8 mouse cellular contexts compared by ENCODE assay signal in the genomic region with DNA sequence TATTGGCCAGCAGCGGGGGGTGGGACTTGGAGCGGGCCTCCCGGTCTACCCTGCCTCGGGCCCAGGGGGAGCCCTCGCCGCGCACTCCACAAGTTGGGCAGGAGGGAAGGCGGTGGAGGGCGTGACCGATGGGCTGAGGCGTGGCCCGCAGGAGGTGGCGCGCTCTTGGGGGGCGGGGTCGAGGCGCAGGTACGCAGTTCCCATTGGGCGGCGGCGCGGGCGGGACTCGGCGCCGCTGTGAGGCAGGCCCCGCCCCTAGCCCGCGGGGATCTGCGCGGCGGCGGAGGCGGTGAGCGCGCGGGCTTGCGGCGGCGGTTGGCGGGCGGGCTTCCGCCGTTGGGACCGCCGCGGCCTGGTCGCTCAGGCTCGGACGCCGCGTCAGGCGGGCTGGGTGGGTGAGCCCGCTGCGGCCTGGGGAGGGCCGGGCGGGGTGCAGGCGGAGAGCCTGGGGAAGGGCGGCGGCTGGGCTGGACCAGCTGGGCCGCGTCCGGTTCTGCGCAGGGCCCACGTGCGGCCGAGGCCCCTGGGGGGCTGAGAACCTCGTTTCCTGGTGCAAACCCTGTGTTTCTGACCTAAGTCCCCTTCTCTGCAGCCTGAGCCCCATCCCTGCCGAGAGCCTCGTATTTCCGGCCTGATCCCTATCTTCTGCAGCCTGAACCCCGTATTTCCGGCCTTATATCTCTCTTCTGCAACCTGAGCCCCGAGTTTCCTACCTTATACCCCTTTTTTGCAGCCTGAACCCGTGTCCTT. TPM values are rescaled to one million over a fixed set of nuclear protein-coding genes. Genes with fewer than 3 reads are reported as not detected.
DNase-seq lines count a peak whose midpoint lies in the region; ATAC-seq and TF ChIP-seq lines count a peak whose summit lies in the region.

Gene Mum1 (plus strand): TSS at position 19 of the 750 bp plus-strand sequence.

- H3K27ac ChIP-seq in ES-Bruce4 (ENCODE audit: insufficient read depth, low read length), result peak within 1 kb of the TSS; percentile 61
- H3K27ac ChIP-seq in forebrain, embryonic 12.5 days, result peak within 1 kb of the TSS; percentile 95
- peak within 1 kb of the TSS; percentile 95 for H3K27ac ChIP-seq in heart, postnatal 0 days (ENCODE audit: low read depth)
- H3K27ac ChIP-seq in liver, embryonic 16.5 days (ENCODE audit: low read length), result peak within 1 kb of the TSS; percentile 92
- H3K27ac ChIP-seq in neural tube, embryonic 13.5 days (replicated peaks), result peak within 1 kb of the TSS; percentile 96

- peak within 1 kb of the TSS; percentile 77 for H3K4me3 ChIP-seq in ES-Bruce4 (ENCODE audit: low read depth, low read length)
- H3K4me3 ChIP-seq in forebrain, embryonic 12.5 days (replicated peaks), result peak within 1 kb of the TSS; percentile 87
- H3K4me3 ChIP-seq in heart, postnatal 0 days (ENCODE audit: low read depth, low read length), result peak within 1 kb of the TSS; percentile 90
- peak within 1 kb of the TSS; percentile 89 for H3K4me3 ChIP-seq in liver, embryonic 16.5 days (ENCODE audit: low read depth, low read length)
- H3K4me3 ChIP-seq in neural tube, embryonic 13.5 days, result peak within 1 kb of the TSS; percentile 83

- peak; percentile 98 for DNase-seq in c-Kit-positive CD71-positive TER-119-positive erythroid progenitor cells, embryonic 14.5 days (ENCODE audit: low spot score)
- DNase-seq in heart, postnatal 0 days (ENCODE audit: low spot score), result peak; percentile 99
- DNase-seq in kidney, postnatal 4 days, result peak; percentile 99 to 100
- DNase-seq in testis, postnatal 14 days (ENCODE audit: low spot score), result peak; percentile 99

- no peaks in the 10 kb centered on the region for H3K9me3 ChIP-seq in ES-Bruce4 (replicated peaks; ENCODE audit: control insufficient read depth, insufficient read depth, low read length, poor library complexity, severe bottlenecking)
- H3K9me3 ChIP-seq in forebrain, embryonic 12.5 days, result no peaks in the 10 kb centered on the region
- no peaks in the 10 kb centered on the region for H3K9me3 ChIP-seq in heart, postnatal 0 days (replicated peaks; ENCODE audit: control insufficient read depth, low read length)
- H3K9me3 ChIP-seq in liver, embryonic 16.5 days (replicated peaks; ENCODE audit: control insufficient read depth, low read length), result no peaks in the 10 kb centered on the region
- no peaks in the 10 kb centered on the region for H3K9me3 ChIP-seq in neural tube, embryonic 13.5 days

- H3K4me2 ChIP-seq in forebrain, embryonic 12.5 days, result peak within 1 kb of the TSS; percentile 95
- peak within 1 kb of the TSS; percentile 97 for H3K4me2 ChIP-seq in heart, postnatal 0 days (ENCODE audit: low read depth, low read length)
- peak within 1 kb of the TSS; percentile 100 for H3K4me2 ChIP-seq in liver, embryonic 16.5 days (ENCODE audit: low read depth, low read length)
- H3K4me2 ChIP-seq in neural tube, embryonic 13.5 days, result peak within 1 kb of the TSS; percentile 94

- TF ChIP-seq EP300 in ES-Bruce4 (IDR thresholded peaks at IDR 0.05; ENCODE audit: insufficient read depth, low read depth, low read length), result no peak
- TF ChIP-seq EP300 in heart, postnatal 0 days (IDR thresholded peaks at IDR 0.05; ENCODE audit: low read depth), result no peak; the same call in 1 of the 2 replicates

- H3K9ac ChIP-seq in ES-Bruce4 (ENCODE audit: low read depth, poor library complexity, severe bottlenecking), result peak within 1 kb of the TSS; percentile 85
- peak within 1 kb of the TSS; percentile 98 for H3K9ac ChIP-seq in forebrain, embryonic 12.5 days
- H3K9ac ChIP-seq in heart, postnatal 0 days (replicated peaks; ENCODE audit: low read depth, low read length), result peak within 1 kb of the TSS; percentile 91
- H3K9ac ChIP-seq in liver, embryonic 16.5 days (ENCODE audit: low read depth, low read length), result peak within 1 kb of the TSS; percentile 87
- peak within 1 kb of the TSS; percentile 97 for H3K9ac ChIP-seq in neural tube, embryonic 13.5 days

- TF ChIP-seq CTCF in ES-Bruce4 (IDR thresholded peaks at IDR 0.05; ENCODE audit: low read depth, low read length), result peak; percentile 23
- peak; percentile 74 for TF ChIP-seq CTCF in heart, postnatal 0 days (IDR thresholded peaks at IDR 0.05; ENCODE audit: low read depth)

- H3K27me3 ChIP-seq in ES-Bruce4 (ENCODE audit: control insufficient read depth, insufficient read depth, low read length, poor library complexity, severe bottlenecking), result no peaks in the 10 kb centered on the region
- no peaks in the 10 kb centered on the region for H3K27me3 ChIP-seq in forebrain, embryonic 12.5 days
- no peaks in the 10 kb centered on the region for H3K27me3 ChIP-seq in heart, postnatal 0 days (ENCODE audit: control insufficient read depth, insufficient read depth, low read length)
- no peaks in the 10 kb centered on the region for H3K27me3 ChIP-seq in liver, embryonic 16.5 days (ENCODE audit: control insufficient read depth, insufficient read depth, low read depth, low read length)
- no peaks in the 10 kb centered on the region for H3K27me3 ChIP-seq in neural tube, embryonic 13.5 days

- WGBS in forebrain, embryonic 12.5 days, result under 1% methylated on average over 64 of the region's 75 CpGs
- WGBS in heart, postnatal 0 days, result under 1% methylated on average over 51 of the region's 75 CpGs
- WGBS in liver, embryonic 16.5 days (ENCODE audit: insufficient replicate concordance), result under 1% methylated on average over 65 of the region's 75 CpGs
- WGBS in neural tube, embryonic 13.5 days, result under 1% methylated on average over 65 of the region's 75 CpGs

- H3K36me3 ChIP-seq in ES-Bruce4 (ENCODE audit: control insufficient read depth, insufficient read depth, low read length, poor library complexity, severe bottlenecking), result peaks cover 23% of the 10 kb centered on the region
- peaks cover 20% of the 10 kb centered on the region for H3K36me3 ChIP-seq in forebrain, embryonic 12.5 days (replicated peaks)
- peaks cover 28% of the 10 kb centered on the region for H3K36me3 ChIP-seq in heart, postnatal 0 days (replicated peaks; ENCODE audit: control insufficient read depth, insufficient read depth, low read length)
- H3K36me3 ChIP-seq in liver, embryonic 16.5 days (ENCODE audit: control insufficient read depth, insufficient read depth), result peaks cover 8% of the 10 kb centered on the region
- H3K36me3 ChIP-seq in neural tube, embryonic 13.5 days, result peaks cover 17% of the 10 kb centered on the region

- H3K4me1 ChIP-seq in ES-Bruce4 (ENCODE audit: control insufficient read depth, insufficient read depth, low read length), result no peaks in the 10 kb centered on the region
- H3K4me1 ChIP-seq in forebrain, embryonic 12.5 days, result peaks cover 54% of the 10 kb centered on the region
- peaks cover 21% of the 10 kb centered on the region for H3K4me1 ChIP-seq in heart, postnatal 0 days (ENCODE audit: control insufficient read depth, insufficient read depth)
- H3K4me1 ChIP-seq in liver, embryonic 16.5 days (ENCODE audit: control insufficient read depth, low read depth, low read length), result peaks cover 23% of the 10 kb centered on the region
- H3K4me1 ChIP-seq in neural tube, embryonic 13.5 days (replicated peaks), result peaks cover 48% of the 10 kb centered on the region

- peak; percentile 97 for ATAC-seq in forebrain, embryonic 12.5 days (ENCODE audit: low FRiP score)
- ATAC-seq in heart, postnatal 0 days (ENCODE audit: insufficient read depth, low read depth), result peak; percentile 99
- peak; percentile 99 for ATAC-seq in liver, embryonic 16.5 days (ENCODE audit: low read depth)
- ATAC-seq in neural tube, embryonic 13.5 days (ENCODE audit: low read depth), result peak; percentile 97

- no peak for TF ChIP-seq POLR2A in ES-Bruce4 (IDR thresholded peaks at IDR 0.05; ENCODE audit: insufficient read depth, low read length)

RNA-seq across cellular contexts. Expression of gene Mum1, which starts in this region (rescaled TPM):
- polyA plus RNA-seq in ES-Bruce4 (2011; ENCODE audit: insufficient read depth, insufficient read length, low read depth, missing spikeins), result 35.7 and 36.5 TPM in 2 replicates
- polyA plus RNA-seq in forebrain, embryonic 12.5 days (2016; fragmentation: Nextera tagmentation; extraction: Ambion mirVana), result 55.5 and 58.4 TPM in 2 replicates
- 41.4 and 59.7 TPM in 2 replicates for total RNA-seq in heart, postnatal 0 days (2014; rRNA removed; ENCODE audit: low replicate concordance)
- polyA plus RNA-seq in heart, postnatal 0 days (2015; fragmentation: Nextera tagmentation; extraction: Ambion mirVana), result 18.4 and 22.9 TPM in 2 replicates
- polyA plus RNA-seq in liver, embryonic 16.5 days (2015; fragmentation: Nextera tagmentation; extraction: Ambion mirVana), result 14.6 and 14.8 TPM in 2 replicates
- 46.5 and 60.7 TPM in 2 replicates for polyA plus RNA-seq in neural tube, embryonic 13.5 days (2015; fragmentation: Nextera tagmentation; extraction: Ambion mirVana)

Comparison
In these comparisons a context has a peak if more than half of its experiments do, and no peak if none do; other contexts are left out.
1. Peak in every context shown above with its lines: DNase-seq, ATAC-seq, H3K4me3 ChIP-seq and H3K27ac ChIP-seq.